Mouse (Mus musculus): ENCODE results near the gene Trim2. TPM values are rescaled to one million over a fixed set of nuclear protein-coding genes. Genes with fewer than 3 reads are reported as not detected.

Gene Trim2
- total and polyA plus RNA-seq, 3 experiments: 2.4 to 3.3 (median 2.5) TPM

DNA sequence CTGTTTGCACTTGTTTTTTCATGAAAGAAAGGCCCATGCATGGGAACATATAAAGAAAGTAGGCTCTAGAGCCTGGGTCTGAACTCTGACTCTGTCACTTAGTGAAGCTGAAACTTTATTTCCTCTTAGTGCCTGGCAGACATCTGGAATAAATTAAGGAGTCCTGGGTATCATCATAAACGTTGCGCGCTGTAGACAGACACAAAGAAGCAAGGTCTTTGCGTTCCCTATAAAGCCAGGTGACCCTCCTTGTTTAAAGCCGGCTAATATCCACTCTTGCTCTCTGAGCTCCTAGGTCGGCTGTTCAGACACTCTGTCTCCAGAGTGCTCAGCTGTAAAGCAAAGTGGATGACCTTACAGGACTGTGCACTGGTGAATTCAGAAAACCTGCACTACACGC, 165.7 kb downstream of the Trim2 start:
- in situ Hi-C loops (cut with MboI; ENCODE audit: low pct_ligation_motif_present, low pct_unique_long_range_greater_than_20kb, low sequenced_read_pairs): no loop called here
- peaks cover 2% of the 10 kb centered on the region; the same call in 1 of the 2 replicates for H3K79me2 ChIP-seq (replicated peaks; ENCODE audit: control insufficient read depth, extremely low read depth, insufficient read depth, poor library complexity, severe bottlenecking)

DNA sequence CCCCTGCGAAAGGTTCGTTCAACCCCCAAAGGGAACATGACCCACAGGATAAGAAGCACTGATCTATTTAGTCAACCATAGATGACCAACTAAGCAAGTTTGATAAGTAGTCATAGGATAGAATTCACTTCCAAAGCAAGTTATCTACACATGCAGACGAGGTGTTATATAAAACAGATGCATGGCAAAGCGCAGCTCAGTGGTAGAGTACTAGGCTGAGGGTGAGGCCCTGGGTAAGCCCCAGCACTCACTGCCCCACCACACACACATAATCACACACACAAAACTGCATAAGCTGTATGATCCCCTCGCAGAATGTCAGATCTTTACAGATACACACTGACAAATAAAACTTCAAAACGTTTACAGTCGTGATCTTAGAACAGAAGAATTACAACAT, 170.2 kb downstream of the Trim2 start:
- H3K4me1 ChIP-seq (ENCODE audit: control insufficient read depth in 1 of 2, insufficient read depth in 2 of 2): peaks cover 0 to 9% of the 10 kb centered on the region in 2 experiments; a peak in 1 of 4 replicates
- H3K4me2 ChIP-seq (ENCODE audit: insufficient read depth, low read depth, poor library complexity, severe bottlenecking): no peak overlapping the region
- TF ChIP-seq GABPA (IDR thresholded peaks at IDR 0.05; ENCODE audit: insufficient replicate concordance, low read depth, low read length) (no peak), JUN (IDR thresholded peaks at IDR 0.05; ENCODE audit: insufficient read depth, low read depth, low read length) (no peak)
- no peak overlapping the region for H3K4me3 ChIP-seq (replicated peaks in 1 of 3; ENCODE audit: low read depth in 2 of 3, low read length in 2 of 3, poor library complexity in 1 of 3)
- H3K79me2 ChIP-seq (replicated peaks; ENCODE audit: control insufficient read depth, extremely low read depth, insufficient read depth, poor library complexity, severe bottlenecking): peaks cover 2% of the 10 kb centered on the region; the same call in 1 of the 2 replicates
- no peaks in the 10 kb centered on the region for H3K27me3 ChIP-seq (replicated peaks)
- no peak overlapping the region for H3K27ac ChIP-seq (ENCODE audit: insufficient read depth, low read depth)
- no peak for DNase-seq (ENCODE audit: extremely low read depth)
- peaks cover 3 to 50% of the 10 kb centered on the region in 2 experiments for H3K36me3 ChIP-seq (replicated peaks in 1 of 2; ENCODE audit: control insufficient read depth in 1 of 2, insufficient read depth in 1 of 2, low read length in 1 of 2)
- in situ Hi-C loops (cut with MboI; ENCODE audit: low pct_ligation_motif_present, low pct_unique_long_range_greater_than_20kb, low sequenced_read_pairs): no loop called here
- H3K9ac ChIP-seq (ENCODE audit: insufficient read depth, low read depth): no peak overlapping the region
- dilution Hi-C loops (cut with MboI; ENCODE audit: extremely low pct_ligation_motif_present, extremely low pct_unique_long_range_greater_than_20kb, low sequenced_read_pairs): no loop called here
- H3K9me3 ChIP-seq (replicated peaks; ENCODE audit: low read length): no peaks in the 10 kb centered on the region

More for the DNA sequence above, 165.7 kb downstream of the Trim2 start:
- no peak for DNase-seq (ENCODE audit: extremely low read depth)
- TF ChIP-seq BHLHE40 (IDR thresholded peaks at IDR 0.05; ENCODE audit: low read depth, low read length) (no peak), EP300 (IDR thresholded peaks at IDR 0.05; ENCODE audit: low read length) (no peak), NRF1 (IDR thresholded peaks at IDR 0.05; ENCODE audit: low read depth, low read length) (no peak), CHD1 (IDR thresholded peaks at IDR 0.05; ENCODE audit: low read depth, low read length) (no peak), E2F4 (IDR thresholded peaks at IDR 0.05; ENCODE audit: insufficient replicate concordance, low read depth, low read length) (no peak)
- no peak overlapping the region for H3K4me3 ChIP-seq (replicated peaks in 1 of 3; ENCODE audit: low read depth in 2 of 3, low read length in 2 of 3, poor library complexity in 1 of 3)
- H3K36me3 ChIP-seq (replicated peaks in 1 of 2; ENCODE audit: control insufficient read depth in 1 of 2, insufficient read depth in 1 of 2, low read length in 1 of 2): peaks cover 0 to 20% of the 10 kb centered on the region in 2 experiments
- no peak overlapping the region for H3K9ac ChIP-seq (ENCODE audit: insufficient read depth, low read depth)
- no peak overlapping the region for H3K27ac ChIP-seq (ENCODE audit: insufficient read depth, low read depth)
- H3K4me2 ChIP-seq (ENCODE audit: insufficient read depth, low read depth, poor library complexity, severe bottlenecking): no peak overlapping the region
- no peaks in the 10 kb centered on the region for H3K27me3 ChIP-seq (replicated peaks)
- dilution Hi-C loops (cut with MboI; ENCODE audit: extremely low pct_ligation_motif_present, extremely low pct_unique_long_range_greater_than_20kb, low sequenced_read_pairs): no loop called here
- H3K9me3 ChIP-seq (replicated peaks; ENCODE audit: low read length): no peaks in the 10 kb centered on the region
- peaks cover 0 to 1% of the 10 kb centered on the region in 2 experiments; a peak in 1 of 4 replicates for H3K4me1 ChIP-seq (ENCODE audit: control insufficient read depth in 1 of 2, insufficient read depth in 2 of 2)

DNA sequence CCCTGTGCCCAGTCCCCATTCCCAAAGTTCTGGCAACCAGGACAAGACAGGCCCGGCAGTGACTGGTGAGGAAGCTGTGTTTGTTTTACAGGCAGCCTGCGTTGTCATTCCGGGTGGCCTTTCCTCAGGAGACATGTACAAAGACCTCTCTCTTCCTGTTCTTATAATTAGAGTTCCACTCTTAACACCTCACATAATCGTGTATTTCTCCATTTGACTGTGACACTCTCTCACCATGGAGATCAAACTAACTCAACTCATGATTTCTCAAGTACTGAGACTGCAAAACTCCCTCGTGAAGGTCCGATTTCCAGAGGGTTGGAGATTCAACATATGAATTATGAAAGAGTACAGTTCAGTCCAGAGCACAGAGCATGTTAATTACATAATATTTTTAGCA, 170.7 kb downstream of the Trim2 start:
- Histone ChIP-seq H3K4me2 (ENCODE audit: insufficient read depth, low read depth, poor library complexity, severe bottlenecking) (no peak overlapping the region), H3K9me3 (replicated peaks; ENCODE audit: low read length) (no peaks in the 10 kb centered on the region), H3K4me3 (replicated peaks in 1 of 3; ENCODE audit: low read depth in 2 of 3, low read length in 2 of 3, poor library complexity in 1 of 3) (no peak overlapping the region), H3K36me3 (replicated peaks in 1 of 2; ENCODE audit: control insufficient read depth in 1 of 2, insufficient read depth in 1 of 2, low read length in 1 of 2) (peaks cover 3 to 48% of the 10 kb centered on the region in 2 experiments), H3K4me1 (ENCODE audit: control insufficient read depth in 1 of 2, insufficient read depth in 2 of 2) (peaks cover 0 to 9% of the 10 kb centered on the region in 2 experiments; a peak in 1 of 4 replicates), H3K9ac (ENCODE audit: insufficient read depth, low read depth) (no peak overlapping the region), H3K27me3 (replicated peaks) (no peaks in the 10 kb centered on the region), H3K79me2 (replicated peaks; ENCODE audit: control insufficient read depth, extremely low read depth, insufficient read depth, poor library complexity, severe bottlenecking) (peaks cover 2% of the 10 kb centered on the region; the same call in 1 of the 2 replicates), H3K27ac (ENCODE audit: insufficient read depth, low read depth) (no peak overlapping the region)
- no peak for DNase-seq (ENCODE audit: extremely low read depth)
- in situ Hi-C loops (cut with MboI; ENCODE audit: low pct_ligation_motif_present, low pct_unique_long_range_greater_than_20kb, low sequenced_read_pairs): no loop called here
- TF ChIP-seq GABPA (IDR thresholded peaks at IDR 0.05; ENCODE audit: insufficient replicate concordance, low read depth, low read length) (no peak), MAFK (IDR thresholded peaks at IDR 0.05; ENCODE audit: insufficient replicate concordance, low read length) (no peak), ZC3H11A (IDR thresholded peaks at IDR 0.05; ENCODE audit: low read depth, low read length) (no peak), SMC3 (IDR thresholded peaks at IDR 0.05; ENCODE audit: low read depth, low read length) (no peak), ZKSCAN1 (IDR thresholded peaks at IDR 0.05; ENCODE audit: borderline replicate concordance, low read depth, low read length) (no peak), UBTF (IDR thresholded peaks at IDR 0.05; ENCODE audit: low read depth, low read length) (no peak), SIN3A (IDR thresholded peaks at IDR 0.05; ENCODE audit: low read length) (no peak), E2F4 (IDR thresholded peaks at IDR 0.05; ENCODE audit: insufficient replicate concordance, low read depth, low read length) (no peak), ZMIZ1 (IDR thresholded peaks at IDR 0.05; ENCODE audit: low read depth, low read length) (no peak), ELF1 (IDR thresholded peaks at IDR 0.05; ENCODE audit: low read depth, low read length) (no peak), MXI1 (IDR thresholded peaks at IDR 0.05; ENCODE audit: low read depth, low read length) (no peak), KAT2A (IDR thresholded peaks at IDR 0.05; ENCODE audit: insufficient replicate concordance, low read length) (no peak), CHD1 (IDR thresholded peaks at IDR 0.05; ENCODE audit: low read depth, low read length) (no peak), MAZ (IDR thresholded peaks at IDR 0.05; ENCODE audit: low read depth, low read length) (no peak), IRF4 (IDR thresholded peaks at IDR 0.05; ENCODE audit: low read depth, low read length) (no peak), JUND (conservative IDR thresholded peaks at IDR 0.05; ENCODE audit: low read depth, low read length) (no peak), NELFE (IDR thresholded peaks at IDR 0.05; ENCODE audit: low read depth, low read length) (no peak)
- dilution Hi-C loops (cut with MboI; ENCODE audit: extremely low pct_ligation_motif_present, extremely low pct_unique_long_range_greater_than_20kb, low sequenced_read_pairs): no loop called here

Measured in CH12.LX (cell line).